In genomic region chr5:63993865-63994264, GRCm38 (mm10) we compare ENCODE assay signal across 13 mouse cellular contexts.
"Had no signal": no experiment of that assay in that cellular context is flagged by ENCODE, and none has a peak within 500 bp of the region (broad histone marks: within the 10 kb centered on the region; RNA-seq: fewer than 3 reads in every experiment).

No protein-coding gene starts in this region.

- H3K4me2 ChIP-seq: kidney, embryonic 15.5 days; liver, embryonic 13.5 days; midbrain, embryonic 11.5 days had no signal

- DNase-seq: kidney, postnatal 10 days; kidney, postnatal 36 days; layer of hippocampus, postnatal 36 days; liver, embryonic 13.5 days; lung, adult 2 months; lung, postnatal 14 days; lung, postnatal 4 days; midbrain, embryonic 14.5 days; thymus, adult 18-20 months; thymus, postnatal 14 days; thymus, postnatal 4 days had no signal

- H3K4me1 ChIP-seq: kidney, embryonic 15.5 days; liver, embryonic 13.5 days had no signal

- H3K27me3 ChIP-seq: kidney, embryonic 15.5 days; liver, embryonic 13.5 days had no signal

- H3K4me3 ChIP-seq: kidney, embryonic 15.5 days; liver, embryonic 13.5 days had no signal

- H3K9ac ChIP-seq: kidney, embryonic 15.5 days; liver, embryonic 13.5 days had no signal

- H3K36me3 ChIP-seq: kidney, embryonic 15.5 days; liver, embryonic 13.5 days had no signal

- H3K27ac ChIP-seq: kidney, embryonic 15.5 days; liver, embryonic 13.5 days had no signal

- H3K9me3 ChIP-seq: kidney, embryonic 15.5 days; liver, embryonic 13.5 days had no signal
